Mouse (Mus musculus): Measurements from ENCODE around the gene Tbcd.

Tbcd gene

GRCm38 (mm10) chr11:121451753-121452635, at the start of gene Tbcd:
Gene Tbcd (plus strand): TSS chr11:121451949.
- in situ Hi-C loops (cut with MboI; ENCODE audit: unreplicated experiment in 2 of 2), result no loop called here

- in situ Hi-C loops (cut with MboI; ENCODE audit: unreplicated experiment in 2 of 2), result no loop called here
Observed at GRCm38 (mm10) chr11:121407366-121408155, 44.2 kb upstream of the Tbcd start.

- in situ Hi-C loops (cut with MboI; ENCODE audit: unreplicated experiment in 2 of 2), result no loop called here
Observed at GRCm38 (mm10) chr11:121414762-121415161, 37.0 kb upstream of the Tbcd start.

GRCm38 (mm10) chr11:121415351-121415750, 36.4 kb upstream of the Tbcd start:
- in situ Hi-C loops (cut with MboI; ENCODE audit: unreplicated experiment in 2 of 2), result no loop called here

- in situ Hi-C loops (cut with MboI; ENCODE audit: unreplicated experiment in 2 of 2), result no loop called here
Observed at GRCm38 (mm10) chr11:121417971-121418370, 33.8 kb upstream of the Tbcd start.

GRCm38 (mm10) chr11:121418932-121419331, 32.8 kb upstream of the Tbcd start:
- in situ Hi-C loops (cut with MboI; ENCODE audit: unreplicated experiment in 2 of 2), result no loop called here

GRCm38 (mm10) chr11:121420379-121420778, 31.4 kb upstream of the Tbcd start:
- in situ Hi-C loops (cut with MboI; ENCODE audit: unreplicated experiment in 2 of 2), result no loop called here

- in situ Hi-C loops (cut with MboI; ENCODE audit: unreplicated experiment in 2 of 2), result no loop called here
Observed at GRCm38 (mm10) chr11:121420830-121421552, 30.8 kb upstream of the Tbcd start, which contains the start of gene Fn3krp. Gene Fn3krp (plus strand): TSS chr11:121421401.

GRCm38 (mm10) chr11:121421553-121422173, 30.1 kb upstream of the Tbcd start:
- in situ Hi-C loops (cut with MboI; ENCODE audit: unreplicated experiment in 2 of 2), result no loop called here

GRCm38 (mm10) chr11:121433397-121433796, 18.4 kb upstream of the Tbcd start:
- in situ Hi-C loops (cut with MboI; ENCODE audit: unreplicated experiment in 2 of 2), result no loop called here

GRCm38 (mm10) chr11:121434156-121435155, 17.3 kb upstream of the Tbcd start, which contains the start of gene Fn3k:
Gene Fn3k (plus strand): TSS chr11:121434913.
- in situ Hi-C loops (cut with MboI; ENCODE audit: unreplicated experiment in 2 of 2), result no loop called here

- in situ Hi-C loops (cut with MboI; ENCODE audit: unreplicated experiment in 2 of 2), result no loop called here
Observed at GRCm38 (mm10) chr11:121437236-121437635, 14.5 kb upstream of the Tbcd start.

- in situ Hi-C loops (cut with MboI; ENCODE audit: unreplicated experiment in 2 of 2), result no loop called here
Observed at GRCm38 (mm10) chr11:121439686-121440292, 12.0 kb upstream of the Tbcd start.

GRCm38 (mm10) chr11:121441653-121442052, 10.1 kb upstream of the Tbcd start:
- in situ Hi-C loops (cut with MboI; ENCODE audit: unreplicated experiment in 2 of 2), result no loop called here

GRCm38 (mm10) chr11:121442076-121442475, 9.7 kb upstream of the Tbcd start:
- in situ Hi-C loops (cut with MboI; ENCODE audit: unreplicated experiment in 2 of 2), result no loop called here

GRCm38 (mm10) chr11:121451216-121451726, 478 bp upstream of the Tbcd start:
- in situ Hi-C loops (cut with MboI; ENCODE audit: unreplicated experiment in 2 of 2), result no loop called here

GRCm38 (mm10) chr11:121457874-121458273, 6.1 kb downstream of the Tbcd start:
- in situ Hi-C loops (cut with MboI; ENCODE audit: unreplicated experiment in 2 of 2), result no loop called here

GRCm38 (mm10) chr11:121467408-121467807, 15.7 kb downstream of the Tbcd start:
- in situ Hi-C loops (cut with MboI; ENCODE audit: unreplicated experiment in 2 of 2), result no loop called here
